Mouse (Mus musculus) neural tube, embryonic 15.5 days (tissue): ENCODE data around the gene Tmem107. TPM values are rescaled to one million over a fixed set of nuclear protein-coding genes. Genes with fewer than 3 reads are reported as not detected.
A peak's percentile ranks its signal among the peaks of the same experiment; 100 is the strongest.

Experiments
- ATAC-seq: fragments of 200-750 bp; cut with Nextera tagmentation; 2 replicates; pipeline ENCODE4 v1.8.0; 2017; ENCODE audit warnings: mild to moderate bottlenecking, moderate TSS enrichment, moderate library complexity; ENCODE audit not compliant: low FRiP score
- H3K27ac ChIP-seq: fragments of 300-500 bp; sonication (generic); replicated peaks from 2 replicates; pipeline ENCODE4 v1.5.1; 2015; ENCODE audit warnings: mild to moderate bottlenecking, inconsistent platforms
- H3K27me3 ChIP-seq: fragments of 300-500 bp; sonication (generic); replicated peaks from 2 replicates; pipeline ENCODE4 v1.6.1; 2015; ENCODE audit warnings: inconsistent platforms
- H3K36me3 ChIP-seq: fragments of 300-500 bp; sonication (generic); 2 replicates; pipeline ENCODE4 v1.6.1; 2015; ENCODE audit warnings: inconsistent platforms
- H3K4me1 ChIP-seq: fragments of 300-500 bp; sonication (generic); 2 replicates; pipeline ENCODE4 v1.6.1; 2015; ENCODE audit warnings: inconsistent platforms
- H3K4me2 ChIP-seq: fragments of 300-500 bp; sonication (generic); 2 replicates; pipeline ENCODE4 v1.6.1; 2015; ENCODE audit warnings: inconsistent platforms, mild to moderate bottlenecking, moderate library complexity
- H3K4me3 ChIP-seq: fragments of 300-500 bp; sonication (generic); replicated peaks from 2 replicates; pipeline ENCODE4 v1.5.1; 2015; ENCODE audit warnings: mild to moderate bottlenecking, inconsistent platforms
- H3K9ac ChIP-seq: fragments of 300-500 bp; sonication (generic); replicated peaks from 2 replicates; pipeline ENCODE4 v1.6.1; 2015; ENCODE audit warnings: mild to moderate bottlenecking, inconsistent platforms
- H3K9me3 ChIP-seq: fragments of 300-500 bp; sonication (generic); replicated peaks from 2 replicates; pipeline ENCODE4 v1.6.1; 2016; ENCODE audit warnings: inconsistent platforms
- WGBS: fragments of 180-500 bp; shearing (Covaris S2); methylation state at CpG from one replicate; pipeline ENCODE4 v1.1.7; 2015; ENCODE audit warnings: mixed read lengths; 5-methylcytosine and 5-hydroxymethylcytosine counted together
- polyA plus RNA-seq: library from polyadenylated mRNA; unstranded; fragments of >200 nt; fragmentation: Nextera tagmentation; extraction: Ambion mirVana; gene quantifications from 2 replicates; pipeline ENCODE4 v1.2.1, GENCODE M21; 2015

The Tmem107 gene
- polyA plus RNA-seq, 1 experiment from 2014 or later, result 33.3 TPM

GRCm38 (mm10) chr11:69067601-69068000 lies 3.0 kb upstream of the Tmem107 start:
- peaks cover 53% of the 10 kb centered on the region for H3K4me1 ChIP-seq
- no peak overlapping the region for H3K4me3 ChIP-seq
- no peak for ATAC-seq

GRCm38 (mm10) chr11:69070093-69070492 lies 513 bp upstream of the Tmem107 start:
- H3K4me2 ChIP-seq, result peak overlapping the region; percentile 78
- H3K9me3 ChIP-seq, result no peaks in the 10 kb centered on the region
- H3K27ac ChIP-seq, result peak overlapping the region; percentile 87
- H3K4me3 ChIP-seq, result peak overlapping the region; percentile 70
- no peak for ATAC-seq
- peak overlapping the region; percentile 79 for H3K9ac ChIP-seq
- H3K27me3 ChIP-seq, result no peaks in the 10 kb centered on the region
- WGBS, result 2% methylated on average over 13 of the region's 13 CpGs
- no peaks in the 10 kb centered on the region for H3K36me3 ChIP-seq
- H3K4me1 ChIP-seq, result peaks cover 60% of the 10 kb centered on the region

More at GRCm38 (mm10) chr11:69067601-69068000, 3.0 kb upstream of the Tmem107 start:
- H3K27me3 ChIP-seq, result no peaks in the 10 kb centered on the region
- no peak overlapping the region for H3K4me2 ChIP-seq
- H3K27ac ChIP-seq, result no peak overlapping the region
- 67% methylated on average over 6 of the region's 6 CpGs for WGBS
- H3K9ac ChIP-seq, result peak overlapping the region; percentile 52; the same call in 1 of the 2 replicates
- H3K9me3 ChIP-seq, result no peaks in the 10 kb centered on the region
- no peaks in the 10 kb centered on the region for H3K36me3 ChIP-seq

GRCm38 (mm10) chr11:69071262-69071661 lies 656 bp downstream of the Tmem107 start:
- no peaks in the 10 kb centered on the region for H3K9me3 ChIP-seq
- H3K9ac ChIP-seq, result peak overlapping the region; percentile 79
- H3K4me2 ChIP-seq, result peak overlapping the region; percentile 78
- peak overlapping the region; percentile 70 for H3K4me3 ChIP-seq
- no peaks in the 10 kb centered on the region for H3K27me3 ChIP-seq
- no peak for ATAC-seq
- H3K4me1 ChIP-seq, result peaks cover 53% of the 10 kb centered on the region
- no peaks in the 10 kb centered on the region for H3K36me3 ChIP-seq
- 25% methylated on average over 9 of the region's 9 CpGs for WGBS
- peak overlapping the region; percentile 87 for H3K27ac ChIP-seq

GRCm38 (mm10) chr11:69072234-69072633 lies 1.6 kb downstream of the Tmem107 start:
- H3K4me2 ChIP-seq, result peak overlapping the region; percentile 78
- no peaks in the 10 kb centered on the region for H3K9me3 ChIP-seq
- no peaks in the 10 kb centered on the region for H3K27me3 ChIP-seq
- peak overlapping the region; percentile 35 for H3K4me3 ChIP-seq
- ATAC-seq, result no peak
- 87% methylated on average over 11 of the region's 11 CpGs for WGBS
- H3K27ac ChIP-seq, result peak overlapping the region; percentile 94
- peaks cover 47% of the 10 kb centered on the region for H3K4me1 ChIP-seq
- no peaks in the 10 kb centered on the region for H3K36me3 ChIP-seq
- H3K9ac ChIP-seq, result peak overlapping the region; percentile 47; the same call in 1 of the 2 replicates

- Histone ChIP-seq H3K4me1 (peaks cover 47% of the 10 kb centered on the region), H3K36me3 (no peaks in the 10 kb centered on the region), H3K4me2 (peak overlapping the region; percentile 78), H3K27ac (peak overlapping the region; percentile 94), H3K9me3 (no peaks in the 10 kb centered on the region), H3K4me3 (peak overlapping the region; percentile 35), H3K27me3 (no peaks in the 10 kb centered on the region), H3K9ac (peak overlapping the region; percentile 47)
- no peak for ATAC-seq
- 8% methylated on average over 9 of the region's 9 CpGs for WGBS
Measured at GRCm38 (mm10) chr11:69072666-69073064, 2.1 kb downstream of the Tmem107 start.

GRCm38 (mm10) chr11:69073065-69073888 lies 2.7 kb downstream of the Tmem107 start:
- under 1% methylated on average over 14 of the region's 14 CpGs for WGBS
- Histone ChIP-seq H3K9ac (peak overlapping the region; percentile 47), H3K27me3 (no peaks in the 10 kb centered on the region), H3K9me3 (no peaks in the 10 kb centered on the region), H3K4me3 (peak overlapping the region; percentile 35), H3K4me2 (peak overlapping the region; percentile 78), H3K4me1 (peaks cover 47% of the 10 kb centered on the region), H3K27ac (peak overlapping the region; percentile 94), H3K36me3 (no peaks in the 10 kb centered on the region)
- peak; percentile 81 for ATAC-seq

GRCm38 (mm10) chr11:69073951-69074775 lies 3.6 kb downstream of the Tmem107 start:
- no peak for ATAC-seq
- H3K9ac ChIP-seq, result no peak overlapping the region
- 31% methylated on average over 6 of the region's 6 CpGs for WGBS

GRCm38 (mm10) chr11:69074776-69075069 lies 4.1 kb downstream of the Tmem107 start:
- Histone ChIP-seq H3K36me3 (no peaks in the 10 kb centered on the region), H3K4me3 (no peak overlapping the region), H3K4me1 (peaks cover 46% of the 10 kb centered on the region), H3K27ac (peak overlapping the region; percentile 94; the same call in 1 of the 2 replicates), H3K9ac (no peak overlapping the region), H3K9me3 (no peaks in the 10 kb centered on the region), H3K4me2 (no peak overlapping the region), H3K27me3 (no peaks in the 10 kb centered on the region)
- WGBS, result 69% methylated on average over 2 of the region's 2 CpGs
- ATAC-seq, result no peak

More at GRCm38 (mm10) chr11:69073951-69074775, 3.6 kb downstream of the Tmem107 start:
- peak overlapping the region; percentile 94 for H3K27ac ChIP-seq
- no peaks in the 10 kb centered on the region for H3K9me3 ChIP-seq
- no peak overlapping the region for H3K4me2 ChIP-seq
- H3K4me3 ChIP-seq, result no peak overlapping the region
- no peaks in the 10 kb centered on the region for H3K27me3 ChIP-seq
- peaks cover 47% of the 10 kb centered on the region for H3K4me1 ChIP-seq
- no peaks in the 10 kb centered on the region for H3K36me3 ChIP-seq

- no peak for ATAC-seq
- H3K27me3 ChIP-seq, result no peaks in the 10 kb centered on the region
- no peak overlapping the region for H3K4me3 ChIP-seq
- no peak overlapping the region for H3K9ac ChIP-seq
- WGBS, result 50% methylated on average over 9 of the region's 9 CpGs
- no peaks in the 10 kb centered on the region for H3K9me3 ChIP-seq
- H3K4me2 ChIP-seq, result no peak overlapping the region
- H3K36me3 ChIP-seq, result no peaks in the 10 kb centered on the region
- H3K4me1 ChIP-seq, result peaks cover 39% of the 10 kb centered on the region
- no peak overlapping the region for H3K27ac ChIP-seq
Measured at GRCm38 (mm10) chr11:69075764-69076479, 5.3 kb downstream of the Tmem107 start.

- Histone ChIP-seq H3K27me3 (no peaks in the 10 kb centered on the region), H3K4me2 (no peak overlapping the region), H3K4me3 (no peak overlapping the region), H3K36me3 (no peaks in the 10 kb centered on the region), H3K9ac (no peak overlapping the region), H3K4me1 (peaks cover 32% of the 10 kb centered on the region), H3K27ac (no peak overlapping the region), H3K9me3 (no peaks in the 10 kb centered on the region)
- ATAC-seq, result no peak
- WGBS, result 66% methylated on average over 5 of the region's 5 CpGs
Measured at GRCm38 (mm10) chr11:69076572-69076971, 6.0 kb downstream of the Tmem107 start.

- 82% methylated on average over 9 of the region's 9 CpGs for WGBS
- Histone ChIP-seq H3K4me3 (no peak overlapping the region), H3K27me3 (no peaks in the 10 kb centered on the region), H3K9ac (no peak overlapping the region), H3K9me3 (no peaks in the 10 kb centered on the region), H3K27ac (no peak overlapping the region), H3K36me3 (no peaks in the 10 kb centered on the region), H3K4me1 (peaks cover 25% of the 10 kb centered on the region), H3K4me2 (no peak overlapping the region)
- ATAC-seq, result no peak
Measured at GRCm38 (mm10) chr11:69077316-69077715, 6.7 kb downstream of the Tmem107 start.
